Mouse (Mus musculus) intestine, embryonic 15.5 days (tissue): ENCODE results near the gene Timm50. TPM values are rescaled to one million over a fixed set of nuclear protein-coding genes. Genes with fewer than 3 reads are reported as not detected.

Experiments used
- polyA plus RNA-seq: library from polyadenylated mRNA; unstranded; fragments of >200 nt; fragmentation: Nextera tagmentation; extraction: Ambion mirVana; gene quantifications from 2 replicates; pipeline ENCODE4 v1.2.1, GENCODE M21; 2015

Timm50 gene
- polyA plus RNA-seq, 1 experiment from 2014 or later: 165 TPM

Other genes with a start within 250 kb of the Timm50 start
- gene Fcgbp, start 240.8 kb downstream of the Timm50 start, polyA plus RNA-seq: 99.5 and 129 TPM in 2 replicates
- gene 9530053A07Rik, start 182.6 kb downstream of the Timm50 start, polyA plus RNA-seq: 0.03 and 0.09 TPM in 2 replicates
- gene Fbl, start 142.4 kb downstream of the Timm50 start, polyA plus RNA-seq: 133 and 140 TPM in 2 replicates
- gene Dyrk1b, start 132.6 kb downstream of the Timm50 start, polyA plus RNA-seq: 6.3 and 7.3 TPM in 2 replicates
- 4.5 and 7.2 TPM in 2 replicates for gene Eid2, start 44.2 kb downstream of the Timm50 start, polyA plus RNA-seq
- 8.1 and 9.4 TPM in 2 replicates for gene Eid2b, start 34.3 kb downstream of the Timm50 start, polyA plus RNA-seq
- 0.18 TPM in 1 of 2 replicates, not detected in the other for gene Selenov, start 20.9 kb downstream of the Timm50 start, polyA plus RNA-seq
- 5.7 and 6.0 TPM in 2 replicates for gene Dll3, start 9.8 kb downstream of the Timm50 start, polyA plus RNA-seq
- 67.9 and 75.6 TPM in 2 replicates for gene Supt5, start 26.7 kb upstream of the Timm50 start, polyA plus RNA-seq
- 1,085 and 1,147 TPM in 2 replicates for gene Rps16, start 38.6 kb upstream of the Timm50 start, polyA plus RNA-seq
- gene Plekhg2, start 60.5 kb upstream of the Timm50 start, polyA plus RNA-seq: 40.2 and 41.7 TPM in 2 replicates
- gene Zfp36, start 68.2 kb upstream of the Timm50 start, polyA plus RNA-seq: 27.2 and 28.1 TPM in 2 replicates
- gene Med29, start 80.6 kb upstream of the Timm50 start, polyA plus RNA-seq: 48.3 and 50.0 TPM in 2 replicates
- gene Paf1, start 80.9 kb upstream of the Timm50 start, polyA plus RNA-seq: 70.8 and 78.9 TPM in 2 replicates
- 17.5 and 19.9 TPM in 2 replicates for gene Gmfg, start 125.4 kb upstream of the Timm50 start, polyA plus RNA-seq
- gene Lrfn1, start 139.9 kb upstream of the Timm50 start, polyA plus RNA-seq: 1.9 and 2.7 TPM in 2 replicates
- not detected in 2 replicates for gene Ifnl2, start 198.4 kb upstream of the Timm50 start, polyA plus RNA-seq
- gene Ifnl3, start 210.8 kb upstream of the Timm50 start, polyA plus RNA-seq: not detected in 2 replicates
- gene Sycn, start 228.8 kb upstream of the Timm50 start, polyA plus RNA-seq: 33.3 and 122 TPM in 2 replicates
- gene Nccrp1, start 235.2 kb upstream of the Timm50 start, polyA plus RNA-seq: not detected in 2 replicates